Mouse (Mus musculus) cerebellum, adult 2 months (tissue): Measurements from ENCODE around the gene Acaa1a. TPM values are rescaled to one million over a fixed set of nuclear protein-coding genes. Genes with fewer than 3 reads are reported as not detected.

Source experiments
- DNase-seq, 2 experiments: peaks; one replicate each; pipeline ENCODE4 v3.0.0; 2021
- H3K27ac ChIP-seq: fragments of 200-500 bp; 2 replicates; pipeline ENCODE4 v1.5.1; 2012; ENCODE audit warnings: low read length, control low read depth, inconsistent platforms; ENCODE audit not compliant: insufficient read depth
- H3K27me3 ChIP-seq: fragments of 200-500 bp; 2 replicates; pipeline ENCODE4 v1.6.1; 2012; ENCODE audit warnings: inconsistent platforms, mild to moderate bottlenecking, low read length, moderate library complexity; ENCODE audit not compliant: control insufficient read depth, insufficient read depth
- H3K4me1 ChIP-seq: fragments of 200-500 bp; 2 replicates; pipeline ENCODE4 v1.6.1; 2011; ENCODE audit warnings: low read length; ENCODE audit not compliant: control insufficient read depth, insufficient read depth
- H3K4me3 ChIP-seq: fragments of 200-500 bp; replicated peaks from 2 replicates; pipeline ENCODE3; 2011; ENCODE audit warnings: mild to moderate bottlenecking, low read depth, low read length, control low read depth; ENCODE audit not compliant: insufficient read depth
- CTCF ChIP-seq: fragments of 200-500 bp; IDR thresholded peaks from 2 replicates; pipeline ENCODE4 v1.5.1; 2011; ENCODE audit warnings: low read depth, mild to moderate bottlenecking, control low read depth, low read length, moderate library complexity, borderline replicate concordance; ENCODE audit not compliant: insufficient read depth
- POLR2A ChIP-seq: fragments of 200-500 bp; IDR thresholded peaks from 2 replicates; pipeline ENCODE4 v1.6.1; 2011; ENCODE audit warnings: low read length, control low read depth, borderline replicate concordance; ENCODE audit not compliant: insufficient read depth
- WGBS: fragments of 180-500 bp; shearing (Covaris S2); methylation state at CpG from one replicate; pipeline ENCODE4 v1.1.7; 2018; 5-methylcytosine and 5-hydroxymethylcytosine counted together
- polyA plus RNA-seq: library from polyadenylated mRNA; depleted of rRNA; stranded (reverse); fragments of >200 nt; gene quantifications from 2 replicates; pipeline ENCODE4 v1.2.3, GENCODE M21; 2012; rRNA removed

Acaa1a gene
- polyA plus RNA-seq = 135 and 139 TPM in 2 replicates

DNA sequence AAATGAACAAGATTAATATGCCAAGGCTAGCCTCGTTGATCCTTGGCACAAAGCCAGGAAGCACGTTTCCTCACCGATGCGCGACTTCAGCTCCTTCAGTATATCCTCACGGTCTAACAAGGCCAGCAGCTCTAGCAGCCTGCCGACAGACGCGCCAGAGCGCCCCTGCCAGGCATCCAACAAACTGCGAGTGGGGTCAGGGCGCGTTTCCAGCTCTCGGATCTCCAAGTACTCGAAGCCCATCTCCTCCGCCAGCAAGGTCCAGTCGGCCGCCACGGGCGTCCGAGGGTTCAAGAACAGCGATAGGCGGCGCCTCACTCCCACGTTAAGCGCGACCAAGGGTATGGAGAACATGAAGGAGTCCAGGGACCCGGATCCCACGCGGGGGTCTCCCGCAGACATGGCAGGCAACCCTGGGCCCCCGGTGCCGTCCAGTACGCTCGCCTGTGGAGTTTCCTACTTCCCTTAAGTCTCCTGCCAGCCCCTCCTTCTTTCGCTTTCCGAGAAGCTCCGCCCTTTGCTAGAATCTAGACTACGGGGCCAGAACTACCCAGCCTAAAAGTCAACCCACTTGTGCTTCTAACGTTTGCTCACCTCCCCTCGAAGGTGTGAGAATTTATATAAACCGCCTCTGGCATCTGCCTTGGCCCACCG lies at the start of gene Acaa1a:
TSS of gene Acaa1a (plus strand) at position 119 of the 654 bp plus-strand sequence.
- 2% methylated on average over 43 of the region's 43 CpGs for WGBS
- TF ChIP-seq POLR2A (no peak), CTCF (no peak)
- H3K27me3 ChIP-seq = no peaks in the 10 kb centered on the region
- peak; percentile 60 to 62 for DNase-seq
- H3K27ac ChIP-seq = peak within 1 kb of the TSS; percentile 45; the same call in 1 of the 2 replicates
- peak within 1 kb of the TSS; percentile 73 for H3K4me3 ChIP-seq
- H3K4me1 ChIP-seq = peaks cover 10% of the 10 kb centered on the region

- 90% methylated on average over 3 of the region's 3 CpGs for WGBS
- TF ChIP-seq CTCF = no peak
- no peak for TF ChIP-seq POLR2A
- DNase-seq = no peak
These were observed 48.7 kb upstream of the Acaa1a start for GRCm38 (mm10) chr9:119290791-119291190.

DNA sequence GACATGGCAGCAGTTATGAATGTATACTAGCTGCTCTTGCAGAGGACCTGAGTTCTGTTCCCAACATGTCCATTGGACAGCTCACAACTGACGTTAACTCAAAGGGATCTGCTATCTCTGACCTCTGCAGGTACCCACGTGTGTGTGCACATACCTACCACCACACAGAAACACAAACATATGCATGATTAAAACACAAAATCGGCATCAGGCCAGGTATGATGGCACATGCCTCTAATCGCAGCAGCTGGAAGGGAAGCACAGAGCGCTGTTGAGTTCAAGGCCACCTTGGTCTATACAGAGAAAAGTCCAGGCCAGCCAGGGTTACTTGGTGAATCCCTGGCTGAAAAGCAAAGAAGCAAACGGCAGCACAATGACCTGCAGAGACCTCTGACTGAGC lies 41.8 kb upstream of the Acaa1a start:
- Histone ChIP-seq H3K27me3 (no peaks in the 10 kb centered on the region), H3K27ac (no peak overlapping the region), H3K4me1 (no peaks in the 10 kb centered on the region), H3K4me3 (no peak overlapping the region)
- TF ChIP-seq POLR2A = no peak
- TF ChIP-seq CTCF = no peak
- WGBS = 80% methylated on average over 6 of the region's 6 CpGs
- DNase-seq = no peak

More at GRCm38 (mm10) chr9:119290791-119291190, 48.7 kb upstream of the Acaa1a start:
- no peak overlapping the region for H3K4me3 ChIP-seq
- H3K27me3 ChIP-seq = no peaks in the 10 kb centered on the region
- no peaks in the 10 kb centered on the region for H3K4me1 ChIP-seq
- H3K27ac ChIP-seq = no peak overlapping the region

DNA sequence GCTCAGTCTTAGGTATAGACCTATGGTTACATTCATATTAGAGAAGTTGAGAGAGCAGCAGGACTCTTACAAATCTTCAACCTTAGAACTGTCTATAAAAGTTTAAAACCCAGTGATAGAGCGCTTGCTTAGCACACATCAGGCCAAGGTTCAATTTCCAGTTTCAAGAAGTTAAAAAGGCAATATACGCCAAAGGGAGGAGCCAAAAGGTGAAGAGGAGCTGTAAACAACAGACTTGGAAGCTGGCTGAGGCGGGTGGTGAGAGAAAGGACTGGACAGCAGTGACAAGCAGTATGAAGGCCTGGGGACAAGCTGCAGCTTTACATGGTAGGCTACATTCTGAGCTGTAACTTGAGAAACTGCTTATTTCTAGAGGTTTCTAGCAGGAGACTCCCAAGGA lies 40.9 kb upstream of the Acaa1a start:
- 95% methylated on average over 3 of the region's 3 CpGs for WGBS

DNA sequence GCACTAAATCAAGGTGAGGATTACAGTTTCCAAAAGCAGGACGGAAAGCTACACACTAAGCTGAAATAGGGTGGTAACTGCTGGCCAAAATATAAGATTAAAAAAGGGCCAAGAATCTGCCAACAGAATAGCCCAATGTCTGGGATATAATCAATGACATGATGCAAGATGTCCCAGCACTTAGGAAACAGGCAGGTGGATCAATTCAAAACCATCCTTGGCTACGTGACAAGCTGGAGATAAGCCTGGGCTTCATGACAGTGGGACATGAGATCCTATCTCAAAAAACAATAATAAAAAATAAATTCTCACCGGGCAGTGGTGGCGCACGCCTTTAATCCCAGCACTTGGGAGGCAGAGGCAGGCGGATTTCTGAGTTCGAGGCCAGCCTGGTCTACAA lies 33.6 kb upstream of the Acaa1a start:
- Histone ChIP-seq H3K27me3 (no peaks in the 10 kb centered on the region), H3K4me1 (no peaks in the 10 kb centered on the region), H3K27ac (no peak overlapping the region), H3K4me3 (no peak overlapping the region)
- no peak for TF ChIP-seq POLR2A
- no peak for TF ChIP-seq CTCF
- WGBS = 91% methylated on average over 7 of the region's 7 CpGs
- DNase-seq = no peak

More for the DNA sequence above, 40.9 kb upstream of the Acaa1a start:
- no peak overlapping the region for H3K27ac ChIP-seq
- DNase-seq = no peak
- TF ChIP-seq POLR2A = no peak
- TF ChIP-seq CTCF = no peak
- H3K4me3 ChIP-seq = no peak overlapping the region
- no peaks in the 10 kb centered on the region for H3K4me1 ChIP-seq
- H3K27me3 ChIP-seq = no peaks in the 10 kb centered on the region

GRCm38 (mm10) chr9:119309067-119309466 lies 30.4 kb upstream of the Acaa1a start:
- no peak overlapping the region for H3K4me3 ChIP-seq
- H3K27ac ChIP-seq = no peak overlapping the region
- no peaks in the 10 kb centered on the region for H3K27me3 ChIP-seq
- WGBS = 84% methylated on average over 1 of the region's 1 CpGs
- DNase-seq = no peak
- TF ChIP-seq CTCF (no peak), POLR2A (no peak)
- H3K4me1 ChIP-seq = peaks cover 7% of the 10 kb centered on the region

DNA sequence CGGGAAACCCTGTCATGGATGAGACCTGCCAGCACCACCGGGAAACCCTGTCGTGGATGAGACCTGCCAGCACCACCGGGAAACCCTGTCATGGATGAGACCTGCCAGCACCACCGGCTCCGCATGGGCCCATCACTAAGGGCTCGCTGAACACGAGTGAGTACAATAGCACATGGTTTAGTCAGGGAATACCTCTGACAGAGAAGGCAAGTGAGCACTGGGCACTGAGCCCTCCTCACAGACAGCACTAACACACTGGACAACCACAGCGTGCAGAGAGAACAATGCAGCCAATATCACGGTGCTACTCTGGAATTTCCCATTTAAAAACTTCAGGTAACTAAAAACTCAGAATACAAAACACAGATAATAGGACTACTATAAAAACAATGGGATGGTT lies 26.4 kb upstream of the Acaa1a start:
- no peak for TF ChIP-seq CTCF
- TF ChIP-seq POLR2A = no peak
- Histone ChIP-seq H3K4me1 (peaks cover 7% of the 10 kb centered on the region), H3K27me3 (no peaks in the 10 kb centered on the region), H3K27ac (no peak overlapping the region), H3K4me3 (no peak overlapping the region)
- DNase-seq = peak; percentile 36 to 51
- WGBS = 8% methylated on average over 10 of the region's 10 CpGs

DNA sequence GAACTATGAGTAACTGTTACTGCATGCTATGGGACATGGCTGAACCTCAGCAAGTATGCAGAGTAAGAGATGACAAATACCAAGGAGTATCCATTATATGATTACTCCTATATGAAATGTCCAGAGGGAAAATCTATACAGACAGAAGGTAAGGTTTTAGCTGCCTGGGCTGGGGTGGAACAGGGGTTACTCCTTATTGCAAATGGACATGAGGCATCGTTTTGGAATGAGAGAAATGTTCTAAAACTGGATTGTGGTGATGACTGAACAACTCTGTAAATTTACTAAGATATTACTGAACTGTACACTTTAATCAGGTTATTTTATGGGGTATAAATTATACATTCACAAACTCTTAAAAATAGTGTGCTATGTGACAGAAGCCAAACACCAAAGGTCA lies 20.6 kb upstream of the Acaa1a start:
- H3K27me3 ChIP-seq = no peaks in the 10 kb centered on the region
- TF ChIP-seq POLR2A (no peak), CTCF (no peak)
- DNase-seq = no peak
- H3K4me1 ChIP-seq = no peaks in the 10 kb centered on the region; the same call in 1 of the 2 replicates
- H3K4me3 ChIP-seq = no peak overlapping the region
- no peak overlapping the region for H3K27ac ChIP-seq
- WGBS = 88% methylated on average over 1 of the region's 1 CpGs
